ENCODE assay signal across 32 mouse cellular contexts in the genomic region with DNA sequence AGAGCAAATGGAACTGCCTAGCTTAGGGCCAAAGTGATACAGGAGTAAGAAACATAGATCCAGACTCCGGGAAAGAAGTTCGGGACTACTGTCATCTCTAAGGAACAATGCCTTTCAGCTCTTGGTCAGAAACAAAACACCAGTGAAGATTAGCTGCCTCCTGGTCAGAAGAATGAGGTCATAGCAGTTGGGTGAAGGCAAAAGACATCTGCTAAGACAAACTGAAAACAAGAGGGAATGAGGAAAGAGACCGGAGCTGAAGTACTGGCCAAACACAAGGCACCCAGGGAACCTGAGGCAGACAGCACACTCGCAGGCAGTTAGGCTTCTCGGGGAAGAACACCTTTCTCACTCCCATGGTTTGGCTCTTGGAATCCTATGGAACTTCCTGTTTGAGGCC.
"Had no signal": no experiment of that assay in that cellular context is flagged by ENCODE, and none has a peak within 500 bp of the region (broad histone marks: within the 10 kb centered on the region; RNA-seq: fewer than 3 reads in every experiment).

No protein-coding gene starts in this region.

- DNase-seq: left cerebral cortex, postnatal 4 days; liver; liver, embryonic 13.5 days; liver, postnatal 0 days; lung, adult 18-20 months; lung, adult 2 months; lung, embryonic 14.5 days; lung, postnatal 10 days; lung, postnatal 14 days; lung, postnatal 36 days; lung, postnatal 4 days; midbrain, embryonic 14.5 days had no signal

- ATAC-seq: liver, embryonic 12.5 days; liver, postnatal 0 days; lung, postnatal 0 days; midbrain, embryonic 13.5 days; midbrain, embryonic 15.5 days; midbrain, embryonic 16.5 days had no signal

- H3K4me3 ChIP-seq: left cerebral cortex, adult 2 months; limb, embryonic 10.5 days; limb, embryonic 12.5 days; limb, embryonic 13.5 days; limb, embryonic 15.5 days; liver, embryonic 12.5 days; liver, embryonic 13.5 days; liver, embryonic 15.5 days; lung, embryonic 15.5 days; megakaryocyte, embryonic 14.5 days; midbrain, embryonic 10.5 days; midbrain, embryonic 12.5 days; midbrain, embryonic 13.5 days; midbrain, embryonic 15.5 days; myocyte; neural tube, embryonic 12.5 days had no signal

- H3K4me2 ChIP-seq: limb, embryonic 12.5 days; limb, embryonic 13.5 days; limb, embryonic 15.5 days; liver, embryonic 11.5 days; liver, embryonic 12.5 days; liver, embryonic 13.5 days; liver, embryonic 15.5 days; lung, embryonic 14.5 days; lung, embryonic 15.5 days; midbrain, embryonic 12.5 days; midbrain, embryonic 13.5 days; midbrain, embryonic 15.5 days; neural tube, embryonic 12.5 days had no signal

- H3K9me3 ChIP-seq: limb, embryonic 10.5 days; limb, embryonic 15.5 days; liver, embryonic 15.5 days; lung, embryonic 15.5 days; midbrain, embryonic 10.5 days; midbrain, embryonic 12.5 days; midbrain, embryonic 13.5 days; midbrain, embryonic 15.5 days; neural tube, embryonic 12.5 days had no signal

- H3K9ac ChIP-seq: limb, embryonic 12.5 days; limb, embryonic 13.5 days; limb, embryonic 15.5 days; liver, embryonic 12.5 days; liver, embryonic 13.5 days; liver, embryonic 14.5 days; liver, embryonic 15.5 days; liver, postnatal 0 days; lung, embryonic 14.5 days; lung, embryonic 15.5 days; midbrain, embryonic 12.5 days; midbrain, embryonic 13.5 days; midbrain, embryonic 15.5 days; neural tube, embryonic 12.5 days had no signal

- H3K27ac ChIP-seq: left cerebral cortex, adult 2 months; limb, embryonic 10.5 days; limb, embryonic 12.5 days; limb, embryonic 13.5 days; limb, embryonic 15.5 days; liver, embryonic 12.5 days; liver, embryonic 13.5 days; liver, embryonic 14.5 days; liver, embryonic 15.5 days; lung, embryonic 15.5 days; macrophage; midbrain, embryonic 10.5 days; midbrain, embryonic 12.5 days; midbrain, embryonic 13.5 days; midbrain, embryonic 15.5 days; neural tube, embryonic 12.5 days had no signal

- H3K4me1 ChIP-seq: limb, embryonic 10.5 days; limb, embryonic 12.5 days; limb, embryonic 13.5 days; limb, embryonic 15.5 days; liver, embryonic 12.5 days; liver, embryonic 13.5 days; liver, embryonic 15.5 days; lung, embryonic 15.5 days; megakaryocyte, embryonic 14.5 days; midbrain, embryonic 10.5 days; midbrain, embryonic 12.5 days; midbrain, embryonic 13.5 days; midbrain, embryonic 15.5 days; neural tube, embryonic 12.5 days had no signal

- H3K36me3 ChIP-seq: limb, embryonic 10.5 days; limb, embryonic 12.5 days; limb, embryonic 13.5 days; limb, embryonic 15.5 days; liver, embryonic 12.5 days; liver, embryonic 13.5 days; liver, embryonic 15.5 days; lung, embryonic 15.5 days; midbrain, embryonic 10.5 days; midbrain, embryonic 12.5 days; midbrain, embryonic 13.5 days; midbrain, embryonic 15.5 days; neural tube, embryonic 12.5 days had no signal

- H3K27me3 ChIP-seq: limb, embryonic 12.5 days; limb, embryonic 13.5 days; limb, embryonic 15.5 days; liver, embryonic 12.5 days; liver, embryonic 13.5 days; liver, embryonic 15.5 days; lung, embryonic 15.5 days; megakaryocyte, embryonic 14.5 days; midbrain, embryonic 12.5 days; midbrain, embryonic 13.5 days; midbrain, embryonic 15.5 days; neural tube, embryonic 12.5 days had no signal
